Mouse (Mus musculus) hindbrain, embryonic 11.5 days (tissue): Measurements from ENCODE around the gene Ctdsp1. TPM values are rescaled to one million over a fixed set of nuclear protein-coding genes. Genes with fewer than 3 reads are reported as not detected.

Experiments used
- ATAC-seq: fragments of 200-750 bp; cut with Nextera tagmentation; 2 replicates; pipeline ENCODE4 v1.8.0; 2017; ENCODE audit warnings: mild to moderate bottlenecking, moderate TSS enrichment, moderate library complexity; ENCODE audit not compliant: low FRiP score
- DNase-seq: peaks from one replicate; pipeline ENCODE4 v3.0.0-alpha.2; 2015; ENCODE audit warnings: low spot score
- H3K27ac ChIP-seq: fragments of 300-500 bp; sonication (generic); 2 replicates; pipeline ENCODE4 v1.5.1; 2014; ENCODE audit warnings: mild to moderate bottlenecking, low read depth, low read length
- H3K27me3 ChIP-seq: fragments of 300-500 bp; sonication (generic); 2 replicates; pipeline ENCODE4 v1.6.1; 2014; ENCODE audit warnings: mild to moderate bottlenecking, low read length, moderate library complexity, mixed read lengths; ENCODE audit not compliant: control insufficient read depth, insufficient read depth
- H3K36me3 ChIP-seq: fragments of 300-500 bp; sonication (generic); 2 replicates; pipeline ENCODE4 v1.6.1; 2014; ENCODE audit warnings: mild to moderate bottlenecking, low read length, moderate library complexity, mixed read lengths; ENCODE audit not compliant: control insufficient read depth, insufficient read depth
- H3K4me1 ChIP-seq: fragments of 300-500 bp; sonication (generic); replicated peaks from 2 replicates; pipeline ENCODE4 v1.6.1; 2014; ENCODE audit warnings: low read length, mixed read lengths; ENCODE audit not compliant: control insufficient read depth, insufficient read depth
- H3K4me2 ChIP-seq: fragments of 300-500 bp; sonication (generic); replicated peaks from 2 replicates; pipeline ENCODE4 v1.6.1; 2014; ENCODE audit warnings: mild to moderate bottlenecking, low read depth, low read length
- H3K4me3 ChIP-seq: fragments of 300-500 bp; sonication (generic); 2 replicates; pipeline ENCODE4 v1.5.1; 2014; ENCODE audit warnings: low read depth, low read length
- H3K9ac ChIP-seq: fragments of 300-500 bp; sonication (generic); 2 replicates; pipeline ENCODE4 v1.6.1; 2014; ENCODE audit warnings: low read depth, low read length
- H3K9me3 ChIP-seq: fragments of 300-500 bp; sonication (generic); 2 replicates; pipeline ENCODE4 v1.6.1; 2016; ENCODE audit warnings: low read length; ENCODE audit not compliant: control insufficient read depth
- WGBS: fragments of 180-500 bp; shearing (Covaris S2); extraction: QIAGEN DNeasy Blood & Tissue Kit; methylation state at CpG from one replicate; pipeline ENCODE4 v1.1.7; 2014; 5-methylcytosine and 5-hydroxymethylcytosine counted together
- polyA plus RNA-seq: library from polyadenylated mRNA; unstranded; fragments of >200 nt; fragmentation: Nextera tagmentation; extraction: Ambion mirVana; gene quantifications from 2 replicates; pipeline ENCODE4 v1.2.1, GENCODE M21; 2014

The Ctdsp1 gene
- polyA plus RNA-seq, 1 experiment from 2014 or later, result 42.0 TPM

- WGBS, result 93% methylated on average over 10 of the region's 10 CpGs
- H3K9ac ChIP-seq, result no peak overlapping the region
- no peak overlapping the region for H3K27ac ChIP-seq
- no peak overlapping the region for H3K4me3 ChIP-seq
- no peaks in the 10 kb centered on the region for H3K9me3 ChIP-seq
- H3K27me3 ChIP-seq, result no peaks in the 10 kb centered on the region
- DNase-seq (no peak), ATAC-seq (no peak)
- no peaks in the 10 kb centered on the region for H3K36me3 ChIP-seq
- H3K4me2 ChIP-seq, result no peak overlapping the region
- H3K4me1 ChIP-seq, result peaks cover under 1% of the 10 kb centered on the region; the same call in 1 of the 2 replicates
Measured at GRCm38 (mm10) chr1:74385064-74385463, 6.2 kb upstream of the Ctdsp1 start.

GRCm38 (mm10) chr1:74385531-74385930 lies 5.8 kb upstream of the Ctdsp1 start:
- Histone ChIP-seq H3K27ac (no peak overlapping the region), H3K36me3 (no peaks in the 10 kb centered on the region), H3K9me3 (no peaks in the 10 kb centered on the region), H3K4me3 (no peak overlapping the region), H3K27me3 (no peaks in the 10 kb centered on the region; the same call in 1 of the 2 replicates), H3K9ac (no peak overlapping the region), H3K4me2 (no peak overlapping the region), H3K4me1 (peaks cover 3% of the 10 kb centered on the region; the same call in 1 of the 2 replicates)
- 86% methylated on average over 8 of the region's 8 CpGs for WGBS
- DNase-seq (no peak), ATAC-seq (no peak)

- Histone ChIP-seq H3K4me2 (peak overlapping the region; percentile 57), H3K36me3 (no peaks in the 10 kb centered on the region), H3K9me3 (no peaks in the 10 kb centered on the region), H3K9ac (peak overlapping the region; percentile 65), H3K4me1 (peaks cover 3% of the 10 kb centered on the region; the same call in 1 of the 2 replicates), H3K4me3 (peak overlapping the region; percentile 52), H3K27me3 (no peaks in the 10 kb centered on the region; the same call in 1 of the 2 replicates), H3K27ac (peak overlapping the region; percentile 84)
- no peak for ATAC-seq
- WGBS, result 57% methylated on average over 7 of the region's 10 CpGs
- no peak for DNase-seq
Measured at GRCm38 (mm10) chr1:74386363-74386713, 5.0 kb upstream of the Ctdsp1 start.

- no peaks in the 10 kb centered on the region for H3K9me3 ChIP-seq
- WGBS, result under 1% methylated on average over 26 of the region's 26 CpGs
- peaks cover 3% of the 10 kb centered on the region; the same call in 1 of the 2 replicates for H3K4me1 ChIP-seq
- H3K4me3 ChIP-seq, result peak overlapping the region; percentile 52
- H3K36me3 ChIP-seq, result no peaks in the 10 kb centered on the region
- DNase-seq (peak; percentile 97), ATAC-seq (peak; percentile 86)
- peak overlapping the region; percentile 84 for H3K27ac ChIP-seq
- H3K4me2 ChIP-seq, result peak overlapping the region; percentile 57
- H3K9ac ChIP-seq, result peak overlapping the region; percentile 65
- H3K27me3 ChIP-seq, result no peaks in the 10 kb centered on the region; the same call in 1 of the 2 replicates
Measured at GRCm38 (mm10) chr1:74386714-74387385, 4.5 kb upstream of the Ctdsp1 start.

GRCm38 (mm10) chr1:74387386-74387988 lies 3.8 kb upstream of the Ctdsp1 start:
- peak overlapping the region; percentile 84; the same call in 1 of the 2 replicates for H3K27ac ChIP-seq
- peak; percentile 35 for DNase-seq
- no peaks in the 10 kb centered on the region for H3K9me3 ChIP-seq
- peak overlapping the region; percentile 52 for H3K4me3 ChIP-seq
- no peak for ATAC-seq
- H3K27me3 ChIP-seq, result no peaks in the 10 kb centered on the region; the same call in 1 of the 2 replicates
- 50% methylated on average over 15 of the region's 15 CpGs for WGBS
- no peaks in the 10 kb centered on the region for H3K36me3 ChIP-seq
- peaks cover 3% of the 10 kb centered on the region for H3K4me1 ChIP-seq
- H3K9ac ChIP-seq, result no peak overlapping the region
- 0 out of 2 replicates have a peak overlapping the region, but pooled peaks have one; percentile 57 for H3K4me2 ChIP-seq

- Histone ChIP-seq H3K4me3 (no peak overlapping the region), H3K9ac (no peak overlapping the region), H3K4me1 (peaks cover 6% of the 10 kb centered on the region), H3K27ac (no peak overlapping the region), H3K27me3 (no peaks in the 10 kb centered on the region; the same call in 1 of the 2 replicates), H3K9me3 (no peaks in the 10 kb centered on the region), H3K36me3 (no peaks in the 10 kb centered on the region), H3K4me2 (no peak overlapping the region)
- no peak for DNase-seq
- ATAC-seq, result no peak
- 77% methylated on average over 7 of the region's 7 CpGs for WGBS
Measured at GRCm38 (mm10) chr1:74388398-74388920, 2.9 kb upstream of the Ctdsp1 start.

- peaks cover 6% of the 10 kb centered on the region for H3K4me1 ChIP-seq
- no peaks in the 10 kb centered on the region for H3K9me3 ChIP-seq
- H3K4me3 ChIP-seq, result peak overlapping the region; percentile 12; the same call in 1 of the 2 replicates
- WGBS, result 3% methylated on average over 29 of the region's 29 CpGs
- no peak overlapping the region for H3K9ac ChIP-seq
- H3K27ac ChIP-seq, result no peak overlapping the region
- H3K4me2 ChIP-seq, result peak overlapping the region; percentile 35
- H3K36me3 ChIP-seq, result peaks cover 2% of the 10 kb centered on the region; the same call in 1 of the 2 replicates
- peak; percentile 29 for DNase-seq
- no peaks in the 10 kb centered on the region; the same call in 1 of the 2 replicates for H3K27me3 ChIP-seq
- ATAC-seq, result no peak
Measured at GRCm38 (mm10) chr1:74389831-74390286, 1.4 kb upstream of the Ctdsp1 start.

GRCm38 (mm10) chr1:74390287-74390906 lies 912 bp upstream of the Ctdsp1 start:
- Histone ChIP-seq H3K9me3 (no peaks in the 10 kb centered on the region), H3K27me3 (no peaks in the 10 kb centered on the region; the same call in 1 of the 2 replicates), H3K4me2 (peak overlapping the region; percentile 35), H3K4me1 (peaks cover 6% of the 10 kb centered on the region), H3K9ac (no peak overlapping the region), H3K4me3 (peak overlapping the region; percentile 91; the same call in 1 of the 2 replicates), H3K36me3 (peaks cover 2% of the 10 kb centered on the region; the same call in 1 of the 2 replicates), H3K27ac (no peak overlapping the region)
- ATAC-seq (no peak), DNase-seq (peak; percentile 76)
- 9% methylated on average over 21 of the region's 21 CpGs for whole genome bisulfite sequencing
